Mouse (Mus musculus) embryonic facial prominence, embryonic 13.5 days (tissue): ENCODE data around the gene Ikbke. TPM values are rescaled to one million over a fixed set of nuclear protein-coding genes. Genes with fewer than 3 reads are reported as not detected.
"Not testable (repeated sequence)": the region's sequence is repeated elsewhere in the genome, so short reads cannot be mapped to it uniquely, and the experiment has no call there.

Experiments
- ATAC-seq: fragments of 200-750 bp; cut with Nextera tagmentation; 2 replicates; pipeline ENCODE4 v1.8.0; 2017; ENCODE audit warnings: low read depth; ENCODE audit not compliant: insufficient number of reproducible peaks, insufficient read depth, low FRiP score, low TSS enrichment
- H3K27ac ChIP-seq: fragments of 300-500 bp; sonication (generic); 2 replicates; pipeline ENCODE4 v1.5.1; 2015; ENCODE audit warnings: moderate library complexity, mild to moderate bottlenecking, inconsistent platforms
- H3K27me3 ChIP-seq: fragments of 300-500 bp; sonication (generic); 2 replicates; pipeline ENCODE4 v1.6.1; 2015; ENCODE audit warnings: mild to moderate bottlenecking, inconsistent platforms
- H3K36me3 ChIP-seq: fragments of 300-500 bp; sonication (generic); 2 replicates; pipeline ENCODE4 v1.6.1; 2015; ENCODE audit warnings: mild to moderate bottlenecking, inconsistent platforms
- H3K4me1 ChIP-seq: fragments of 300-500 bp; sonication (generic); 2 replicates; pipeline ENCODE4 v1.6.1; 2015; ENCODE audit warnings: inconsistent platforms
- H3K4me2 ChIP-seq: fragments of 300-500 bp; sonication (generic); 2 replicates; pipeline ENCODE4 v1.6.1; 2015; ENCODE audit warnings: moderate library complexity, mild to moderate bottlenecking, inconsistent platforms
- H3K4me3 ChIP-seq: fragments of 300-500 bp; sonication (generic); 2 replicates; pipeline ENCODE4 v1.5.1; 2015; ENCODE audit warnings: mild to moderate bottlenecking, inconsistent platforms
- H3K9ac ChIP-seq: fragments of 300-500 bp; sonication (generic); 2 replicates; pipeline ENCODE4 v1.6.1; 2015; ENCODE audit warnings: mild to moderate bottlenecking, inconsistent platforms
- H3K9me3 ChIP-seq: fragments of 300-500 bp; sonication (generic); 2 replicates; pipeline ENCODE4 v1.6.1; 2016; ENCODE audit warnings: inconsistent platforms
- WGBS: fragments of 180-500 bp; shearing (Covaris S2); methylation state at CpG from one replicate; pipeline ENCODE4 v1.1.7; 2015; ENCODE audit warnings: mixed read lengths; 5-methylcytosine and 5-hydroxymethylcytosine counted together
- polyA plus RNA-seq: library from polyadenylated mRNA; unstranded; fragments of >200 nt; fragmentation: Nextera tagmentation; extraction: Ambion mirVana; gene quantifications from 2 replicates; pipeline ENCODE4 v1.2.1, GENCODE M21; 2015

Ikbke gene
- polyA plus RNA-seq, result 2.7 and 3.6 TPM in 2 replicates

DNA sequence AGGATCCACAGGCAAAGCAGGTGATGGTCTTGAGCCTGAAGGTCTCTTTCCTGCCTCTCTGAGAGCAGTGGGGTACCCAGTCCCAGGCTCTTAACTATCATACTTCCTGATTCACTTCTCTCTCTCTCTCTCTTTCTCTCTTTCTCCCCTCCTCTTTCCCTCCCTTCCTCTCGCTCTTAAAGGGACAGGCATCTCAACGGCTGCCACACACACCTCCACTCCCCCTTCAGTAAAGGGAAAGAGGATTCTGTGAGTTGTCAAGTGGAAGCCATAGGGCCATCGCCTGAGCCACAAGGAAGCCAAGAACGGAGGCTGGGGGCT lies at the start of gene Ikbke:
TSS of gene Ikbke (minus strand) at position 151 of the 321 bp plus-strand sequence.
- ATAC-seq, result no peak
- no peaks in the 10 kb centered on the region for H3K36me3 ChIP-seq
- WGBS, result 39% methylated on average over 4 of the region's 4 CpGs
- H3K4me1 ChIP-seq, result peaks cover 26% of the 10 kb centered on the region
- no peaks in the 10 kb centered on the region for H3K9me3 ChIP-seq
- H3K4me2 ChIP-seq, result peak within 1 kb of the TSS; percentile 62
- no peaks in the 10 kb centered on the region for H3K27me3 ChIP-seq
- peak within 1 kb of the TSS; percentile 41 for H3K4me3 ChIP-seq
- peak within 1 kb of the TSS; percentile 35 for H3K27ac ChIP-seq
- peak within 1 kb of the TSS; percentile 63 for H3K9ac ChIP-seq

DNA sequence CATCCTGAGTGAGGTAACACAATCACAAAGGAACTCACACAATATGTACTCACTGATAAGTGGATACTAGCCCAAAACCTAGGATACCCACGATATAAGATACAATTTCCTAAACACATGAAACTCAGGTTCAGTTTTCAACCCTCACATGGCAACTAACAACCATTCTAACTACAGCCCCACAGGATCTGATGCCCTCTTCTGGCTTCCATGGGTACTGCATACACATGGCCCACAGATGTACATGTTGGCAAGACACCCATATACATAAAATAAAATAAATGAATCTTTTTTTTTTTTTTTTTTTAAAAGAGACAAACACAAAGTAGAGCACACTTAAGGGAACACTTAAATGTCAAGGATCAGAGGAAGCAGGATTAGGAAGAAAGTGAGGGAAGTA lies 49.7 kb upstream of the Ikbke start:
- peaks cover 54% of the 10 kb centered on the region for H3K36me3 ChIP-seq
- H3K27ac ChIP-seq, H3K4me2 ChIP-seq, H3K4me3 ChIP-seq, H3K9ac ChIP-seq, H3K9me3 ChIP-seq, ATAC-seq, H3K27me3 ChIP-seq, H3K4me1 ChIP-seq: not testable (repeated sequence)
- 97% methylated on average over 1 of the region's 1 CpGs for WGBS

DNA sequence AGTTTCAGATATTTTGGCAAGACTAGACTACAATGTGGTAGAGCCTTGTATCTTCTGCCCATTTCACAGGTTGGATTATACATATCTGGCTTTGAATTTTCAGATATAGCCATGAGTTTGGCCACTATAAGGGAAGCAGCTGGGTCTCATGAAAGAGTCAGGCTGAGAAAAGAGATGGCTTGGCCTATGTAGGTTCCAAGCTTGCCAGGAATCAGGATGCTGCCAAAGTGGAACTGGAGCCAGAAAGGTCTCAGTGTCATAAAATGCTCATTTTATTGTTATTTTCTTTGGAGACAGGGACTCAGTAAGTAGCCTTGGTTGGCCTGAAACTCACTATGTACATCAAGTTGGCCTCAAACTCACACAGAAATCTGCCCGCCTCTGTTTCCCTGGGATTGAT lies 47.8 kb upstream of the Ikbke start:
- Histone ChIP-seq H3K4me2 (no peak overlapping the region), H3K9me3 (no peaks in the 10 kb centered on the region), H3K4me1 (no peaks in the 10 kb centered on the region), H3K9ac (no peak overlapping the region), H3K36me3 (peaks cover 43% of the 10 kb centered on the region), H3K27me3 (no peaks in the 10 kb centered on the region), H3K27ac (no peak overlapping the region), H3K4me3 (no peak overlapping the region)
- ATAC-seq, result no peak
- WGBS, result 100% methylated on average over 1 of the region's 1 CpGs

DNA sequence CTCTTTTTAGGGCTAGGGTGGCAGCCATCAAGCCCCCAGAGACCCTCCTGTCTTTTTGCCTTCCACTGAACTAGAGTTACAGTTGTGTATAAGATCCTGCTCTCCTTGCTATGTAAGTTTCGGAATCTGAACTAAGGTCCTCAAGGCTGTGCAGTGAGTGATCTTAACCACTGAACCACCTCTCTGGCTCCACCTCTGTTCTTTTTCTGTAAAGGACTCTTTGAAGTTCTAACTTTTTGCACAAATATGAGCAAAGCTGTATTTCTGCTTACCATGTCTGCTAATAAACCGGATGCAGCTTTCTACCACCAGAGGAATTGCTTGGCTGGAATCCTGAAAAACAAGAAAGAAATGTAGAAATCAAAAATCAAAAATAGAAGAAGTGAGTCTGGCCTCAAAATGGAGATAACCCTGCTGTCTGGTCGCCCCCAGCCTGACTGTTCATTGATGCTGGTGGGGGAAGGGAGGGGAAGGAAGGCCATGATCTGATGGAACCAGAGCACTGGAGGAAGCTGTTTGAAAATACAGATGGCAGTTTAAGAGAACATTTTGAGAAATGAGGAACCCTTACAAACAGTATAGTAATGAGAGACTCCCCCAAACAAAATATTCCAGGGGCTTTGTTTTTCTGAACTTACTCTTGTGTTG lies 45.5 kb upstream of the Ikbke start:
- H3K36me3 ChIP-seq, result peaks cover 39% of the 10 kb centered on the region
- H3K4me2 ChIP-seq, result no peak overlapping the region

DNA sequence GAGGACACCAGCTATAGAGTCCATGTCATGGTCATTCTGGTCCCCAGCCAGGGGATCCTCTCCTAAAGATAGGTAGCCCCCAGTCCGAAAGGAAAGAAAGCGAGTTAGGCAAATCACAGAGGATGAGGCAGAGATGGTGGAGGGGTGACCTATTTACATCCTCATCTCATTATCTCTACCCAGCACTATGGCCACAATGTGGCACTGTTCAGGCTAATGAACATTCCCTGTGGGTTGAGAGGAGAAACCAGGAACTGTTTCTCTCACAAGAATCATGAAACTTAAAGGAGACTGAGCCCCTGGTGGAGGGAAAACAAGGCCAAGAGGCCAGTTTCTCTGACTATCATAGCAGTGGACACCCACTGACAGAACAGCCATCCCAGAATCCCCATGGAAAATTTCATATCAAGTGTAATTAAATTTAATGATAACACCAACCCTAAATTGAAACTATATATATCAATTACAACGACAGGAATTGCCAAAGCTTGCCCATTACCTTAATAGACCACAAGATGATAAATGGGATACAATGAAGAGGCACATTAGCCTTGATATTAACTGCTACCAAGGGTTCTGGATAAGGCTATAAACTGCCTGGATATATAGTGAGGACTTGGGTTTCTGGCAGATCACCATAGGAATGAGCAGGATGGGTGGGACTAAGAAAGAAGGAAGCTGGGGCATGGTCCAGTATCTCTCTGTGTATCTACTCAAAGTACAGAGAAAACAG lies 40.4 kb upstream of the Ikbke start:
- H3K9me3 ChIP-seq, result no peaks in the 10 kb centered on the region
- 88% methylated on average over 3 of the region's 3 CpGs for WGBS
- ATAC-seq, result no peak
- H3K4me2 ChIP-seq, result no peak overlapping the region
- H3K27me3 ChIP-seq, result no peaks in the 10 kb centered on the region
- H3K9ac ChIP-seq, result no peak overlapping the region
- H3K4me1 ChIP-seq, result no peaks in the 10 kb centered on the region
- no peak overlapping the region for H3K27ac ChIP-seq
- H3K36me3 ChIP-seq, result peaks cover 57% of the 10 kb centered on the region
- H3K4me3 ChIP-seq, result no peak overlapping the region

More for the DNA sequence above, 45.5 kb upstream of the Ikbke start:
- Histone ChIP-seq H3K4me1 (no peaks in the 10 kb centered on the region), H3K27me3 (no peaks in the 10 kb centered on the region), H3K9ac (no peak overlapping the region), H3K27ac (no peak overlapping the region), H3K4me3 (no peak overlapping the region), H3K9me3 (no peaks in the 10 kb centered on the region)
- no peak for ATAC-seq
- WGBS, result 90% methylated on average over 3 of the region's 3 CpGs

DNA sequence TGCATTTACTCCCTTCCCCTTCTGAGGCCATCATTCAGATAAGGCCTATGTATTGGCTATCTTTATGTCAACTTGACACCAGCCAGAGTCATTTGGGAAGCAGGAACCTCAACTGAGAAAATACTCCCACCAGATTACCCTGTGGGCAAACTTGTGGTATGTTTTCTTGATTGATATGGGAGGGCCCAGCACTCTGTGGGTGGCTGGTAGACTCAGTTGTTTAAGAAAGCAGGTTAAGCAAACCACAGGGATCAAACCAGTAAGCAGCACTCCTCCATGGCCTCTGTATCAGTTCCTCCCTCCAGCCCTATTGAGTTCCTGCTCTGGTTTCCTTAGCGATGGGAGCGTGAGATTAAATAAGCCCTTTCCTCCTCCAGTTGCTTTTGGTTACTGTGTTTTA lies 39.0 kb upstream of the Ikbke start:
- H3K36me3 ChIP-seq, result peaks cover 61% of the 10 kb centered on the region
- 78% methylated on average over 2 of the region's 2 CpGs for WGBS
- H3K4me3 ChIP-seq, result no peak overlapping the region
- ATAC-seq, result no peak
- H3K4me1 ChIP-seq, result no peaks in the 10 kb centered on the region
- H3K9me3 ChIP-seq, result no peaks in the 10 kb centered on the region
- H3K27me3 ChIP-seq, result no peaks in the 10 kb centered on the region
- H3K27ac ChIP-seq, result no peak overlapping the region
- no peak overlapping the region for H3K9ac ChIP-seq
- H3K4me2 ChIP-seq, result no peak overlapping the region

DNA sequence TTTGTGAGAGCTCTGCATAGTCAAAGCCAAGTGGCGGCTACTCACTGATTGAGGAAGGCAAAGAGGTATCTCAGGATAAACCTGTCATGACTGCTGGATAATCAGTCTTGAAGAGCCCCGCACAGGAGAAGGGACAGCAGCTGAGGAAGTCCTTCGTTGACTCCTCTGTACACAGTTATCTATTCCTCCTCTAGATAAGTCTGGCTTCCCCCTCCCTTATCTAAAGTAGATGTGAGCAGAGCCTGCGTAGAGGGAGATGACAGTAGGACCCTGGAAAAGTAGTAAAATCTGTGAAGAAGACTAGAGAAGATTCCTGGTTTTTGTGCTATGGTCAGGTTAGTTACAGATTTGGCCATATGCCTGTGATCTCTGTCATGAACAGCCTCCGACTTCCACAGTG lies 38.2 kb upstream of the Ikbke start:
- WGBS, result 93% methylated on average over 5 of the region's 5 CpGs
- H3K36me3 ChIP-seq, result peaks cover 68% of the 10 kb centered on the region

DNA sequence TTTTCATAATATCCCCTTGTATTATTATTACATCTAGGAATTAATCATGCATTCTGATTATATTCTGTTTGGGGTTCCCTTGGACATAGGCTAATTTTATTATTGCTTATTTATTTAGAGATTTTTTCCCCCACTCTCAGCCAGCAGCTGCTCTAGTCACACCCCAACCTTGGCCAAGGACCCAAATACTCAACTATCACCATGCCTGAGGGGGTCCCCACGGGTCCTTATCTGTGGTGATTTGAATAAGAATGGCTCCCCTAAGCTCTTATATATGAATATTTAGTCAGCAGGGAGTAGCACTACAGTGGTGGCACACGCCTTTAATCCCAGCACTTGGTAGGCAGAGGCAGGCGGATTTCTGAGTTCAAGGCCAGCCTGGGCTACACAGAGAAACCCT lies 31.9 kb upstream of the Ikbke start:
- 94% methylated on average over 3 of the region's 3 CpGs for WGBS
- H3K4me2 ChIP-seq, result no peak overlapping the region
- H3K27me3 ChIP-seq, result no peaks in the 10 kb centered on the region
- H3K4me1 ChIP-seq, result peaks cover 3% of the 10 kb centered on the region; the same call in 1 of the 2 replicates
- no peak overlapping the region for H3K27ac ChIP-seq
- peaks cover 61% of the 10 kb centered on the region for H3K36me3 ChIP-seq
- no peak overlapping the region for H3K9ac ChIP-seq
- no peak overlapping the region for H3K4me3 ChIP-seq
- ATAC-seq, result no peak
- H3K9me3 ChIP-seq, result no peaks in the 10 kb centered on the region

More for the DNA sequence above, 38.2 kb upstream of the Ikbke start:
- H3K4me1 ChIP-seq, result no peaks in the 10 kb centered on the region
- H3K27ac ChIP-seq, result no peak overlapping the region
- H3K4me3 ChIP-seq, result no peak overlapping the region
- no peak overlapping the region for H3K9ac ChIP-seq
- no peaks in the 10 kb centered on the region for H3K9me3 ChIP-seq
- no peak for ATAC-seq
- no peak overlapping the region for H3K4me2 ChIP-seq
- H3K27me3 ChIP-seq, result no peaks in the 10 kb centered on the region

DNA sequence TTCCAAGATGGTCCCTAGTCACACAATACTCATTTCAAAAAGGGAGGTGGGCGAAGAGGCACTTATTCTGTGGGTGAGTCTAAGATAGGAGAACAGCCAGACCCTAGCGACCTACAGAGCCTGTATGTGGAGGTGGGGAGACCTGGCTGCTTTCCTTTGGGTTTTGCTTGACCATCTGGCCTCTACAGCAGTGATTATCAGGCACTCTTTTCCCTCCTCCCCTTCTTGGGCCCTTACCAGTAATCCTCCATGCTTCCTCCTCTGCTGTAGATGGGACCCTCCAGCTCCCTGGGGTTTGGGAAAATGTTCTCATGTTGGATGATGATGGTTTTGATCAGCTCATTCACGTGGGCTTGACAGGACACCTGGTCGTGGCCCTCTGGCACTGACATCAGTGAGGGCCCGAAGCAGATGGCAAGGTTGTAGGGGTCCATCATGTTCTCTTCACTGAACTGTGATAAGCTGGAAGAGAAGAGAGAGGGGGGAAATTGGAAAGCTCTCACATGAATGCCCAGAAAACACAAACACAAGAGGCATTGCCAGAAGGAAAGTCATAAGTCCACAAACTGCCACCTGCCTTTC lies 30.9 kb upstream of the Ikbke start:
- Histone ChIP-seq H3K4me3 (no peak overlapping the region), H3K9me3 (no peaks in the 10 kb centered on the region), H3K4me1 (peaks cover 3% of the 10 kb centered on the region; the same call in 1 of the 2 replicates), H3K27ac (no peak overlapping the region), H3K27me3 (no peaks in the 10 kb centered on the region), H3K4me2 (no peak overlapping the region), H3K36me3 (peaks cover 51% of the 10 kb centered on the region), H3K9ac (no peak overlapping the region)
- WGBS, result 87% methylated on average over 5 of the region's 5 CpGs
- no peak for ATAC-seq

DNA sequence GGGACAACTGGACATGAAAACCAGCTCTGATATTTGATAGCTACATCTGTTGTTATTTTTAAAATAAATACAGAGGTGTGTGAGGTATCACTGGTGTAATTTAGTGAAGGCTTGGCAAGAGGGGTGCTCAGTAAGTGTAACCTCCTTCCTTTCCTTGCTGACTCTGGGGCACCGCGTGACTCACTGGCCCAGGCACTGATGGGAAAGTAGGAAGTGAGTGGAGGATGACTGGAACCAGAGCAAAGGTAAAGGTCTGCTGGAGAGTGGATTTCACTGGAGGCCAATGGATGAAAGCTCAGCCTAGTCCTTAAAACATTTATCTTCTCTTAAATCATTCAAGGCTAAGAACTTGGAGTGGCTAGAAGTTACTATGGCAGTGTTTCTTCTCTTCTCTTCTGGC lies 21.3 kb upstream of the Ikbke start:
- H3K4me3 ChIP-seq, result no peak overlapping the region
- H3K9ac ChIP-seq, result no peak overlapping the region
- no peak for ATAC-seq
- no peaks in the 10 kb centered on the region for H3K9me3 ChIP-seq
- H3K4me1 ChIP-seq, result no peaks in the 10 kb centered on the region
- H3K4me2 ChIP-seq, result no peak overlapping the region
- H3K36me3 ChIP-seq, result peaks cover 51% of the 10 kb centered on the region
- 100% methylated on average over 2 of the region's 2 CpGs for WGBS
- no peak overlapping the region for H3K27ac ChIP-seq
- no peaks in the 10 kb centered on the region for H3K27me3 ChIP-seq

DNA sequence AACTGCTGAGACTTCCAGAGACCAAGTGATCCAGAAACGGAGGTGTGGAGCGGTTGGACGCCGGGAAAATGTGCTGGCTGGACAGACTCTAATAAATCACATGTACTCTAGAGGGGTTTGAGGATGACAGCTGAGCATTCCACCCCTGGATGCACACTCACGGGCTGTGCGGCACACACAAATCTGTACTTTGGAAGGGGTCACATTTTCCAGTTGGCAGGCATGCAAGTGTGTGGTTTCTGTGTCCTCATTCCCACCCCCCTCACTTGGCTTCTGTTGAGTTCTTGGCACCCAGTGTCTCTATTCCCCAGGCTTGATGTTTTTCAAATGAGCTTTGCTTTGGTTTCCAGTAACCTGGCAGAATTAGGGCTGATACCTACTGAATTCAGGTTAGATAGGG lies 20.4 kb upstream of the Ikbke start:
- WGBS, result 90% methylated on average over 6 of the region's 6 CpGs
- Histone ChIP-seq H3K36me3 (peaks cover 59% of the 10 kb centered on the region), H3K27ac (no peak overlapping the region)

DNA sequence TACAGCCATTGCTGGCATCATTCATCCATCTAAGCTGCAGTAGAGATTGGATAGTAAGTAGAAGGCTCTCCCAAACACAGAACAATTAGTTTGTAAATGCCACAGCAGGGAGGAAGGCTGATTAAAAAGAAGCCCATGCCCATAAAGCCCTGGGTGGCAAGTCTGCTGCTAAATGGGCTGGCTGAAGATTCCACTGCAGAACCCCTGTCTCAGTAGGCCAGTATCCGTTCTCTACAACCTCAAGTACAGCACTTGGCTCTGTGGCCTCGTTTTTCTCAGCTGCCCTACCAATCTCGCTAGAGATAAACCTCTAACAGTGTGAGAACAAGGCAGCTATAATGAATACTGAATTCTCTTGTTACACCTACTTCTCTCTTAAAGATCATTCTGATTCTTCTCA lies 19.8 kb upstream of the Ikbke start:
- no peak for ATAC-seq
- peaks cover 64% of the 10 kb centered on the region for H3K36me3 ChIP-seq
- no peak overlapping the region for H3K4me2 ChIP-seq

More for the DNA sequence above, 20.4 kb upstream of the Ikbke start:
- Histone ChIP-seq H3K9me3 (no peaks in the 10 kb centered on the region), H3K4me2 (no peak overlapping the region), H3K4me3 (no peak overlapping the region), H3K9ac (no peak overlapping the region), H3K27me3 (no peaks in the 10 kb centered on the region), H3K4me1 (0 out of 2 replicates have a peak, but pooled peaks cover 2% of the 10 kb centered on the region)
- no peak for ATAC-seq

More for the DNA sequence above, 19.8 kb upstream of the Ikbke start:
- no peaks in the 10 kb centered on the region for H3K9me3 ChIP-seq
- no peak overlapping the region for H3K4me3 ChIP-seq
- 0 out of 2 replicates have a peak, but pooled peaks cover 2% of the 10 kb centered on the region for H3K4me1 ChIP-seq
- H3K27me3 ChIP-seq, result no peaks in the 10 kb centered on the region
- no peak overlapping the region for H3K9ac ChIP-seq
- 69% methylated on average over 3 of the region's 3 CpGs for WGBS
- H3K27ac ChIP-seq, result no peak overlapping the region
